Mouse (Mus musculus) kidney, adult 2 months (tissue): ENCODE results near the gene Ryr1. TPM values are rescaled to one million over a fixed set of nuclear protein-coding genes. Genes with fewer than 3 reads are reported as not detected.

Source experiments
- DNase-seq: peaks from one replicate; pipeline ENCODE4 v3.0.0; 2021
- H3K27ac ChIP-seq: fragments of 200-500 bp; 2 replicates; pipeline ENCODE4 v1.5.1; 2012; ENCODE audit warnings: low read depth, low read length, control low read depth, inconsistent platforms; ENCODE audit not compliant: insufficient read depth
- H3K27me3 ChIP-seq: fragments of 200-500 bp; replicated peaks from 2 replicates; pipeline ENCODE4 v1.6.1; 2012; ENCODE audit warnings: mild to moderate bottlenecking, moderate library complexity, low read length, inconsistent platforms; ENCODE audit not compliant: control insufficient read depth, insufficient read depth
- H3K36me3 ChIP-seq: fragments of 200-500 bp; 2 replicates; pipeline ENCODE4 v1.6.1; 2012; ENCODE audit warnings: mild to moderate bottlenecking, moderate library complexity, low read length, inconsistent platforms; ENCODE audit not compliant: control insufficient read depth, insufficient read depth
- H3K4me1 ChIP-seq: fragments of 200-500 bp; 2 replicates; pipeline ENCODE4 v1.6.1; 2011; ENCODE audit warnings: low read length; ENCODE audit not compliant: control insufficient read depth, insufficient read depth
- H3K4me3 ChIP-seq: fragments of 200-500 bp; 2 replicates; pipeline ENCODE4 v1.5.1; 2011; ENCODE audit warnings: mild to moderate bottlenecking, low read depth, low read length, control low read depth; ENCODE audit not compliant: insufficient read depth
- CTCF ChIP-seq: fragments of 200-500 bp; conservative IDR thresholded peaks from 2 replicates; pipeline ENCODE4 v1.5.1; 2011; ENCODE audit warnings: low read depth, mild to moderate bottlenecking, control low read depth, low read length, moderate library complexity, mixed read lengths; ENCODE audit not compliant: insufficient read depth, insufficient read length
- POLR2A ChIP-seq: fragments of 200-500 bp; IDR thresholded peaks from one replicate; pipeline ENCODE4 v1.6.1; 2011; ENCODE audit warnings: low read depth, low read length, control low read depth
- WGBS: fragments of 180-500 bp; shearing (Covaris S2); methylation state at CpG from one replicate; pipeline ENCODE4 v1.1.7; 2018; 5-methylcytosine and 5-hydroxymethylcytosine counted together
- polyA plus RNA-seq: library from polyadenylated mRNA; depleted of rRNA; stranded (reverse); fragments of >200 nt; gene quantifications from 2 replicates; pipeline ENCODE4 v1.2.3, GENCODE M21; 2012

Ryr1 gene
- polyA plus RNA-seq, 1 experiment, result 3.0 TPM

GRCm38 (mm10) chr7:29029690-29030656 lies 95.0 kb downstream of the Ryr1 start:
- Histone ChIP-seq H3K27me3 (no peaks in the 10 kb centered on the region), H3K4me3 (no peak overlapping the region), H3K4me1 (no peaks in the 10 kb centered on the region), H3K36me3 (no peaks in the 10 kb centered on the region), H3K27ac (no peak overlapping the region)
- no peak for TF ChIP-seq POLR2A
- no peak for TF ChIP-seq CTCF
- no peak for DNase-seq
- 87% methylated on average over 14 of the region's 14 CpGs for WGBS

GRCm38 (mm10) chr7:29028761-29029160 lies 96.2 kb downstream of the Ryr1 start:
- TF ChIP-seq POLR2A (no peak), CTCF (no peak)
- no peak overlapping the region for H3K4me3 ChIP-seq
- H3K27me3 ChIP-seq, result no peaks in the 10 kb centered on the region
- H3K27ac ChIP-seq, result no peak overlapping the region
- no peaks in the 10 kb centered on the region for H3K36me3 ChIP-seq
- no peak for DNase-seq
- WGBS, result 88% methylated on average over 6 of the region's 6 CpGs
- no peaks in the 10 kb centered on the region for H3K4me1 ChIP-seq

DNA sequence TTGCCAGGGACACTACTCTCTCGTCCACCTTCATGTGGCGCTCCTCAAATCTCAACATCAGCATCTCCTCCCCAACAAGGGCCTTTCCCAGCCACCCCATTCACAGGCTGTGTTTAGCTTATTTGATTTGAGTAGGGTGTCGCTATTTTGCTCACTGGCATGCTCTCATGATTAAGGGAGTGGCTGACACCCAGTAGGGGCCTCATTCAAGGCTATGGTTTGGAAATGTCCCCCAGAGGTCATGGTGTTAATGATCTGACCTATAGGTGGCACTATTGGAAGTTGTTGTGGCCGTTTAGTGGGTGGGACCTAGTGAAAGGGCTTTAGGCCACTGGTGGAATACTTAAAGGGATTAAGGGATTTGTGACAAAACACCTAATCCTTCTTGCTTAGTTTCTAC lies 98.2 kb downstream of the Ryr1 start:
- Histone ChIP-seq H3K36me3 (no peaks in the 10 kb centered on the region), H3K4me3 (no peak overlapping the region), H3K27me3 (no peaks in the 10 kb centered on the region), H3K27ac (no peak overlapping the region), H3K4me1 (no peaks in the 10 kb centered on the region)
- WGBS, result 82% methylated on average over 4 of the region's 4 CpGs
- DNase-seq, result no peak
- TF ChIP-seq POLR2A (no peak), CTCF (no peak)

- TF ChIP-seq CTCF (no peak), POLR2A (no peak)
- DNase-seq, result no peak
- Histone ChIP-seq H3K27ac (no peak overlapping the region), H3K4me3 (no peak overlapping the region), H3K27me3 (no peaks in the 10 kb centered on the region), H3K36me3 (no peaks in the 10 kb centered on the region), H3K4me1 (no peaks in the 10 kb centered on the region)
- 86% methylated on average over 5 of the region's 5 CpGs for WGBS
Observed at GRCm38 (mm10) chr7:29026195-29026594, 98.8 kb downstream of the Ryr1 start.

DNA sequence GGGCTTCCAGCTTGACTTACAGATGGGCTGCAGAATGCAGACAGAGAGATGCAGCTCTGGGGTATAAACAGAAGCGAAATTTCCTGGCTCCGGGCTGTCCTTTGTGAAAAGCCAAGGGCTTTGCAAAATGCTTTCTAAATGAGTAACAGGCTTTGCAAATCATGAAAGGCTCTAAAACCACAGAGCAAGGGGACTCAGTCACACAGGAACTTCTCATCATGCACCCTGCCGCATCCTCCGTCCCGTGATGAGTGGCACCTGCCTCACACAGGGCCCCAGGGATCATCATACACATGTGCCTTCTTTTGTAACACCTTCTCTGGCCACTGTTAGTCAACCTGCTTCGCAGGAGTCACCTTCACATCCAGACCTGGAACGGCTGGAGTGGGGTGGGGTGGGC lies 99.4 kb downstream of the Ryr1 start:
- Histone ChIP-seq H3K27me3 (no peaks in the 10 kb centered on the region), H3K36me3 (no peaks in the 10 kb centered on the region), H3K4me3 (no peak overlapping the region), H3K4me1 (no peaks in the 10 kb centered on the region), H3K27ac (no peak overlapping the region)
- TF ChIP-seq POLR2A, result no peak
- TF ChIP-seq CTCF, result no peak
- no peak for DNase-seq
- WGBS, result 87% methylated on average over 7 of the region's 7 CpGs

DNA sequence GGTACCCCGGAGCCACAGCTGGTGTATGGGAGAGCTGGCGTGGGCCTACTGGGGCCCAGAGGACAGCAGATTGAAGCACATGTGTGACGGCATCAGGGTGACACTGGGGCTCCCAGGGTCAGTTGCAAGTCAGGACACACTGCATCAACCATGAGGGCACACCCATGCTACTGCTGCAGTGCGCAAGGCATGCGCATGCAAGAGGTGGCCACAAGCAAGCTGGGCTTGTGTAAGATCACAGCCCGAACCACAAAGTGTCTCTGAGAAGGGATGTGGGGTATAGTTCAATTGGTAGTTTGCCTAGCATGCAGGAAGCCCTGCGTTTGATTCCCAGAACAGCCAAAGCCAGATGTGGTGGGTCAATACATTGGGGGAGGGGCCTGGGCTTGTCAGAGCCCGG lies 101.5 kb downstream of the Ryr1 start:
- Histone ChIP-seq H3K4me1 (no peaks in the 10 kb centered on the region), H3K27me3 (no peaks in the 10 kb centered on the region), H3K36me3 (no peaks in the 10 kb centered on the region), H3K4me3 (no peak overlapping the region), H3K27ac (no peak overlapping the region)
- 93% methylated on average over 8 of the region's 8 CpGs for WGBS
- no peak for TF ChIP-seq CTCF
- TF ChIP-seq POLR2A, result no peak
- DNase-seq, result no peak

DNA sequence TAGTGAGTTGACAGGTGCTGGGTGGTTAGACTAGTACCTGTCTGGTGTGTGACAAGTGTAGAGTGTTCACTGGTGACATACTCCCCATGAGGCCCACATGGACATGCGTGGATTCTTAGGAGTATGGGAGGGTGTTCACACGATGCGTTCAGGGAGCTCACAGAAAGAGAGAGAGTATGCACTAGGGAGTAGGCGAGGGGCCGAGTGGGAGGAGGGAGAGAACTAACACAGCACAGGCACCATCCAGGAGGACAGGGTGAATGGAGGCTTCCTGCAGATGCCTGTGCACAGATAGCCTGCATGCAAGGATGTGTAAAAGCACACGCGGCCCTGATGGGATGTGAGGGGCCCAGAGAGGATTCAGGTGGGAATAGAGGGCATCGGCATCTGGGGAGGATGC lies 102.5 kb downstream of the Ryr1 start:
- H3K36me3 ChIP-seq, result no peaks in the 10 kb centered on the region
- H3K27me3 ChIP-seq, result no peaks in the 10 kb centered on the region
- H3K4me3 ChIP-seq, result no peak overlapping the region
- TF ChIP-seq CTCF (no peak), POLR2A (no peak)
- H3K4me1 ChIP-seq, result no peaks in the 10 kb centered on the region
- H3K27ac ChIP-seq, result no peak overlapping the region
- DNase-seq, result no peak
- WGBS, result 90% methylated on average over 8 of the region's 8 CpGs
